Mouse (Mus musculus) liver, postnatal 0 days (tissue): ENCODE data around the gene Glyr1. TPM values are rescaled to one million over a fixed set of nuclear protein-coding genes. Genes with fewer than 3 reads are reported as not detected.

Experiments
- ATAC-seq: fragments of 200-750 bp; cut with Nextera tagmentation; 2 replicates; pipeline ENCODE4 v1.8.0; 2017; ENCODE audit warnings: mild to moderate bottlenecking, moderate library complexity
- DNase-seq: peaks from one replicate; pipeline ENCODE4 v3.0.0-alpha.2; 2016
- H3K27ac ChIP-seq: fragments of 300-500 bp; sonication (generic); 2 replicates; pipeline ENCODE4 v1.5.1; 2014; ENCODE audit warnings: antibody characterized with exemption, moderate library complexity, mild to moderate bottlenecking, low read depth
- H3K27me3 ChIP-seq: fragments of 300-500 bp; sonication (generic); 2 replicates; pipeline ENCODE4 v1.6.1; 2014; ENCODE audit warnings: low read length, control low read depth, mixed read lengths; ENCODE audit not compliant: insufficient read depth
- H3K36me3 ChIP-seq: fragments of 300-500 bp; sonication (generic); replicated peaks from 2 replicates; pipeline ENCODE4 v1.6.1; 2014; ENCODE audit warnings: mild to moderate bottlenecking, control low read depth, low read length, moderate library complexity, mixed read lengths; ENCODE audit not compliant: insufficient read depth
- H3K4me1 ChIP-seq: fragments of 300-500 bp; sonication (generic); 2 replicates; pipeline ENCODE4 v1.6.1; 2014; ENCODE audit warnings: antibody characterized with exemption, mild to moderate bottlenecking, control low read depth; ENCODE audit not compliant: insufficient read depth
- H3K4me2 ChIP-seq: fragments of 300-500 bp; sonication (generic); 2 replicates; pipeline ENCODE4 v1.6.1; 2014; ENCODE audit warnings: low read depth, mild to moderate bottlenecking, low read length, moderate library complexity, mixed read lengths
- H3K4me3 ChIP-seq: fragments of 300-500 bp; sonication (generic); 2 replicates; pipeline ENCODE4 v1.5.1; 2014; ENCODE audit warnings: low read depth, low read length
- H3K9ac ChIP-seq: fragments of 300-500 bp; sonication (generic); replicated peaks from 2 replicates; pipeline ENCODE4 v1.6.1; 2014; ENCODE audit warnings: mild to moderate bottlenecking, moderate library complexity
- H3K9me3 ChIP-seq: fragments of 300-500 bp; sonication (generic); 2 replicates; pipeline ENCODE4 v1.6.1; 2016; ENCODE audit warnings: mild to moderate bottlenecking, control low read depth, low read length, mixed read lengths
- CTCF ChIP-seq: sonication (generic); IDR thresholded peaks from 2 replicates; pipeline ENCODE4 v1.5.1; 2016; ENCODE audit warnings: antibody characterized with exemption, low read depth
- EP300 ChIP-seq: IDR thresholded peaks from 2 replicates; pipeline ENCODE4 v1.6.1; 2016; ENCODE audit warnings: antibody characterized with exemption, low read depth, mild to moderate bottlenecking
- WGBS: fragments of 180-500 bp; shearing (Covaris S2); extraction: QIAGEN DNeasy Blood & Tissue Kit; methylation state at CpG from one replicate; pipeline ENCODE4 v1.1.7; 2014; ENCODE audit not compliant: insufficient replicate concordance; 5-methylcytosine and 5-hydroxymethylcytosine counted together
- polyA plus RNA-seq: library from polyadenylated mRNA; unstranded; fragments of >200 nt; fragmentation: Nextera tagmentation; extraction: Ambion mirVana; gene quantifications from 2 replicates; pipeline ENCODE4 v1.2.1, GENCODE M21; 2015

The Glyr1 gene
- polyA plus RNA-seq, 1 experiment from 2014 or later = 35.7 TPM

DNA sequence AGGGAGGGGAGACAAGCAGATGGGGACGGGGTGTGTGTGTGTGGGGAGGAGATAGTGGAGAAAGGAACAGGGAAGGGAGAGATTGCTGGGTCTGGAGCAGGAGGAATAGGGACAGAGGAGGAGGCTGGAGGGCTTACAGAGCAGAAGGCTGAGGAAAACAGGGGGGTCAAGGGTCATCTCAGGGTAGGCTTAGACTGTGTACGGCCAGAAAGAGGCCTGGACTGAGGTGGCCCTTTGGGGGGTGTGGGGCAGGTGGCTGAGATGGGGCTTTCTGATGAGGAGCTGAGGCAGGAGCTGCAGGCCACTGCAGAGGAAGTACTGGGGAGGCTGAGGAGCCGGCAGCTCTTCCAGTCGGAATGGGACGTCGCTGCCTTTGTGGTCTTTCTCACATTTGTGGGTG lies 42.2 kb downstream of the Glyr1 start:
- ATAC-seq = peak; percentile 22; the same call in 1 of the 2 replicates
- no peak for DNase-seq
- Histone ChIP-seq H3K27me3 (no peaks in the 10 kb centered on the region), H3K4me3 (no peak overlapping the region), H3K9me3 (no peaks in the 10 kb centered on the region), H3K36me3 (peaks cover 8% of the 10 kb centered on the region; the same call in 1 of the 2 replicates), H3K9ac (no peak overlapping the region), H3K27ac (peak overlapping the region; percentile 57), H3K4me1 (peaks cover 32% of the 10 kb centered on the region), H3K4me2 (peak overlapping the region; percentile 53)
- WGBS = 39% methylated on average over 6 of the region's 6 CpGs
- no peak for TF ChIP-seq EP300
- TF ChIP-seq CTCF = no peak

DNA sequence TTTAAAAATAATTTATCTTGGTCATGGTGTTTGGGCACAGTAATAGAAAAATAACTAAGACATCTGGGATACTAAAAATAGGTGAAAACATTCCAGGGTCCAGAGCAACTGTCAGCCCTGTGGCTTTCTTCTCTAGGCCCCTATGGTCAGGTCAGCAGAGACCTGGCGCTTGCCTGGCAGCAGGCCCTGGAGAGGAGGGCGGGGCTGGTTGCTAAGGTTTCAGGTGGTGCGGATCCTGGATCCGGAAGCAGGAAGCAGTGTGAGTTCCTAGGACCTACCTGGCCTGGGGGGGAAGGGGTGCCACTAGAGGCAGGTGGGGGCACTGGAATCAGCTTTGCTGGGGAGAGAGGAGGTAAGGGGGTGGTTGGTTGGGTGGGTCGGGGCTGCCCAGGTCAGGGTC lies 42.6 kb downstream of the Glyr1 start, which contains the start of gene Smim22:
Gene Smim22 (plus strand): TSS at position 222 of the 400 bp plus-strand sequence.
- no peak for TF ChIP-seq EP300
- TF ChIP-seq CTCF = no peak
- peak within 1 kb of the TSS; percentile 57 for H3K27ac ChIP-seq
- peaks cover 28% of the 10 kb centered on the region for H3K4me1 ChIP-seq
- peak; percentile 77 for DNase-seq
- peaks cover 8% of the 10 kb centered on the region; the same call in 1 of the 2 replicates for H3K36me3 ChIP-seq
- ATAC-seq = peak; percentile 74
- H3K9me3 ChIP-seq = no peaks in the 10 kb centered on the region
- 60% methylated on average over 5 of the region's 5 CpGs for WGBS
- H3K9ac ChIP-seq = no peak within 1 kb of the TSS
- H3K4me3 ChIP-seq = no peak within 1 kb of the TSS
- H3K27me3 ChIP-seq = no peaks in the 10 kb centered on the region
- peak within 1 kb of the TSS; percentile 53 for H3K4me2 ChIP-seq

DNA sequence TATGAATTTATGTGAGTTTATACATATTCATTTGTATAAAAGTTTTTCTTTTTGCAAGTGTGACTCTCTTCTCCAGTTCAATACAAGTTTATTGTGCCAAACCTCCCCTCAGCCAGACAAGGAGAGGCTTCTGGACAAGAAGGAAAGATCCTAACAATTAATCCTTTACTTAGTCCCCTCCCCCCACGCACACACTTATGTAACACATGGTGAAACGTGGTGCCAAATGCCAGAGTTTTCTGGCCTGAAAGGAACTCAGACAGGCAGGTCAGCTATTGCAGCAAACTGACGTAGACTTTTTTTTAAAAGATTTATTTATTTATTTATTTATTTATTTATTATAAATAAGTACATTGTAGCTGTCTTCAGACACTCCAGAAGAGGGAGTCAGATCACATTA lies 49.1 kb downstream of the Glyr1 start:
- no peak overlapping the region for H3K27ac ChIP-seq
- H3K27me3 ChIP-seq = no peaks in the 10 kb centered on the region
- TF ChIP-seq EP300 = no peak
- no peak for TF ChIP-seq CTCF
- no peak for ATAC-seq
- no peak overlapping the region for H3K4me3 ChIP-seq
- no peaks in the 10 kb centered on the region for H3K36me3 ChIP-seq
- peaks cover 6% of the 10 kb centered on the region; the same call in 1 of the 2 replicates for H3K4me1 ChIP-seq
- WGBS = 51% methylated on average over 3 of the region's 3 CpGs
- no peak for DNase-seq
- H3K4me2 ChIP-seq = no peak overlapping the region
- no peaks in the 10 kb centered on the region for H3K9me3 ChIP-seq
- H3K9ac ChIP-seq = no peak overlapping the region

DNA sequence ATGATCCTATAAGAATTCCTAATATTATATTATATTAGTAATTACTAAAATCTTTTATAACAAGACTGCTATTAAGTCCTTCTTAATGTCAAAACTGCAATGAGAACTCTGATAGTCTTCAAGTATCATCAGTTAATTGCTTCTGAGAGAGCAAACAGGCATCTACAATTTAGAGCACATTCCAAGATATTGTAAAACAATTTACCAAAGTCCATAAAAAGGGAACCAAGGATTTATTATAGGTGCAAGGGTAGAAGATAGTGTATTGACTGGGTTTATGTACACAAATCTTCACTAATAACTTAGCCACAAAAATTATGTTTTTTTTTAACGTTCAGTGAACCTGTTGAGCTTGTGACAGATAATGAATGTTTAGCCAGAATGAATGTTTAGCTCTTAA lies 50.7 kb downstream of the Glyr1 start:
- no peaks in the 10 kb centered on the region for H3K36me3 ChIP-seq
- H3K9ac ChIP-seq = no peak overlapping the region
- DNase-seq (no peak), ATAC-seq (no peak)
- no peaks in the 10 kb centered on the region for H3K9me3 ChIP-seq
- H3K4me3 ChIP-seq = no peak overlapping the region
- H3K27ac ChIP-seq = no peak overlapping the region
- TF ChIP-seq CTCF (no peak), EP300 (no peak)
- 63% methylated on average over 1 of the region's 1 CpGs for WGBS
- peaks cover 6% of the 10 kb centered on the region; the same call in 1 of the 2 replicates for H3K4me1 ChIP-seq
- H3K27me3 ChIP-seq = no peaks in the 10 kb centered on the region
- no peak overlapping the region for H3K4me2 ChIP-seq

DNA sequence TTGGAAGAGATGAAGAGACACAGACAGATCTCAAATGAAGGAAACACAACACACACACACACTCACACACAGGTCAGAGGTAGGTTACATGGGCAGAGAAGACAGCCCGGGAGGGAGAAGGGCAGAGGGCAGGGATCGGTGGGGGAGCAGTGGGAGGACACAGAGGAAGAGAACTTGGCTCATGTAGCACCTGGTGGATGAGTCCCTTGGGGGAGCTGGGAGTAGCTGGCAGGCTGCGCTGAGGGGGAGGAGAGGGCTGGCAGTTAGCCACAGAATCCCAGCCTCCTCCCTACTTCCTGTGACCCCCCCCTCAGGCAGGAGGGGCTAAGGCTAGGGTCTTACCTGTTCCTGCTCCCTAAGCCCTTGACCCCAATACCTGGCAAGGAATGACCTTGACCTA lies 52.1 kb downstream of the Glyr1 start, which contains the start of gene Sept12:
Gene Sept12 (minus strand): TSS at position 300 of the 400 bp plus-strand sequence.
- DNase-seq (no peak), ATAC-seq (no peak)
- no peak within 1 kb of the TSS for H3K4me3 ChIP-seq
- H3K4me1 ChIP-seq = peaks cover 6% of the 10 kb centered on the region; the same call in 1 of the 2 replicates
- H3K9me3 ChIP-seq = no peaks in the 10 kb centered on the region
- 45% methylated on average over 3 of the region's 3 CpGs for WGBS
- no peak within 1 kb of the TSS for H3K9ac ChIP-seq
- TF ChIP-seq EP300 = no peak
- no peak for TF ChIP-seq CTCF
- no peaks in the 10 kb centered on the region for H3K27me3 ChIP-seq
- no peak within 1 kb of the TSS for H3K4me2 ChIP-seq
- H3K27ac ChIP-seq = no peak within 1 kb of the TSS
- H3K36me3 ChIP-seq = no peaks in the 10 kb centered on the region

DNA sequence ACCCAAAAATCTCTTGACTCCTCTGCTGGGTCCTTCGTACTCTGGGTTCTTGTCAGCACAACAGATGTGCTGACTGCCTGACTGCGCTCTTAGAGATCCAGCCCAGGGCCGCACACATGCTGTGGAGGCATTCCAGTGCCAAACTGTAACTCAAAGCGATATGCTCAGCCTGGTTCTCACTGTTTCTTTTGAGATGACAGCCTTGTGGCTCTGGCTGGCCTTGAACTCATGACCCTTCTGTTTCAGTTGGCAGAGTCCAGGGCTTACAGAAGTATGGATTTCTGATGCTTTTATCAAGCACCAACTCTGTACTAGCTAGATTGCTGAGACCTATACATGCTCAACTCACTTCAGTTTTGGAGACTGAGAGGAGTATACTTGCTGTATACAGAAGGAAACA lies 56.4 kb downstream of the Glyr1 start:
- TF ChIP-seq CTCF (no peak), EP300 (no peak)
- no peak overlapping the region for H3K27ac ChIP-seq
- H3K4me1 ChIP-seq = peaks cover 6% of the 10 kb centered on the region; the same call in 1 of the 2 replicates
- H3K9me3 ChIP-seq = no peaks in the 10 kb centered on the region
- no peaks in the 10 kb centered on the region for H3K27me3 ChIP-seq
- WGBS = 79% methylated on average over 4 of the region's 4 CpGs
- H3K4me2 ChIP-seq = no peak overlapping the region
- ATAC-seq = no peak
- no peaks in the 10 kb centered on the region for H3K36me3 ChIP-seq
- no peak overlapping the region for H3K9ac ChIP-seq
- no peak for DNase-seq
- no peak overlapping the region for H3K4me3 ChIP-seq

DNA sequence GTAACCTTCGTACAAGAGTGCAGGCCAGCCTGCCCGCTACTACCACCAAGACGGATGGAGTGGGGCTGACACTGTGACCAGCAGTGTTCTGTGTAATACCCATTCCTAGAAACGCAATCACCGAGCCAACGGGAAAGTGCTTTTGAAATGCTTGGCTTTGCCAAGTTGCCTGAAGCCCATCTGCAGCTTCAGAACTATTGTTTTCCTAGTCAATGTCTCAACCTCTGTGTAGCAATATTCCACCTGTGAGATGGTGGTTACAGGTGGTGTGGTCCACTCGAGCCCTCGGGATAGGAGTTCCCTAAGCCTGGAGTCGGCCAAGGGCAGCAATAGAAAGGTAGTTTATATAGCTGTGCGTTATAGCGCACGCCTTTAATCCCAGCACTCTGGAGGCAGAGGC lies 64.9 kb downstream of the Glyr1 start:
- Histone ChIP-seq H3K4me2 (no peak overlapping the region), H3K36me3 (no peaks in the 10 kb centered on the region), H3K9ac (no peak overlapping the region), H3K4me1 (no peaks in the 10 kb centered on the region), H3K27ac (no peak overlapping the region), H3K27me3 (no peaks in the 10 kb centered on the region), H3K9me3 (no peaks in the 10 kb centered on the region), H3K4me3 (no peak overlapping the region)
- DNase-seq (no peak), ATAC-seq (no peak)
- WGBS = 82% methylated on average over 12 of the region's 12 CpGs
- TF ChIP-seq CTCF = no peak
- no peak for TF ChIP-seq EP300
